Mouse (Mus musculus) ovary, postnatal 14 days (tissue): Measurements from ENCODE around the gene Tceal5.
A peak's percentile ranks its signal among the peaks of the same experiment; 100 is the strongest.
"Not testable (repeated sequence)": the region's sequence is repeated elsewhere in the genome, so short reads cannot be mapped to it uniquely, and the experiment has no call there.

ENCODE experiments used
- DNase-seq: peaks from one replicate; pipeline ENCODE4 v3.0.0; 2022; ENCODE audit warnings: low spot score

Gene Tceal5

GRCm38 (mm10) chrX:136203664-136204066 is at the start of gene Tceal5:
Gene Tceal5, minus strand, starts transcription at chrX:136203876.
- DNase-seq: no peak

GRCm38 (mm10) chrX:136252023-136252729 is 48.5 kb upstream of the Tceal5 start:
- DNase-seq: no peak

GRCm38 (mm10) chrX:136249671-136250070 is 46.0 kb upstream of the Tceal5 start:
- DNase-seq: no peak

GRCm38 (mm10) chrX:136248811-136249210 is 45.1 kb upstream of the Tceal5 start:
- no peak for DNase-seq

GRCm38 (mm10) chrX:136245521-136246071 is 41.9 kb upstream of the Tceal5 start:
- no peak for DNase-seq

- DNase-seq: peak; percentile 36
These were observed 41.0 kb upstream of the Tceal5 start, which contains the start of gene Tceal9 for GRCm38 (mm10) chrX:136244574-136245229. Gene Tceal9, plus strand, starts transcription at chrX:136245079.

GRCm38 (mm10) chrX:136243181-136243580 is 39.5 kb upstream of the Tceal5 start:
- no peak for DNase-seq

GRCm38 (mm10) chrX:136238118-136238517 is 34.4 kb upstream of the Tceal5 start:
- peak; percentile 6 for DNase-seq

GRCm38 (mm10) chrX:136227768-136228167 is 24.1 kb upstream of the Tceal5 start:
- no peak for DNase-seq

GRCm38 (mm10) chrX:136223714-136224113 is 20.0 kb upstream of the Tceal5 start:
- no peak for DNase-seq

- DNase-seq: no peak
These were observed 12.6 kb upstream of the Tceal5 start for GRCm38 (mm10) chrX:136216303-136216702.

- DNase-seq: not testable (repeated sequence)
These were observed 11.3 kb upstream of the Tceal5 start, which contains the start of the genes Tceal7 and Bex1 for GRCm38 (mm10) chrX:136214729-136215677. Gene Tceal7, plus strand, starts transcription at chrX:136214779. Gene Bex1, minus strand, starts transcription at chrX:136215513.

- no peak for DNase-seq
These were observed 9.7 kb upstream of the Tceal5 start for GRCm38 (mm10) chrX:136213396-136213795.

- DNase-seq: no peak
These were observed 730 bp upstream of the Tceal5 start for GRCm38 (mm10) chrX:136204406-136204805.

GRCm38 (mm10) chrX:136203257-136203656 is 419 bp downstream of the Tceal5 start:
- no peak for DNase-seq

GRCm38 (mm10) chrX:136196873-136197272 is 6.8 kb downstream of the Tceal5 start:
- DNase-seq: peak; percentile 11

GRCm38 (mm10) chrX:136195193-136195944 is 8.3 kb downstream of the Tceal5 start:
- DNase-seq: no peak

GRCm38 (mm10) chrX:136183107-136183506 is 20.6 kb downstream of the Tceal5 start:
- no peak for DNase-seq

GRCm38 (mm10) chrX:136180897-136181553 is 22.7 kb downstream of the Tceal5 start:
- DNase-seq: no peak

- DNase-seq: no peak
These were observed 30.9 kb downstream of the Tceal5 start for GRCm38 (mm10) chrX:136172786-136173185.
